Mouse (Mus musculus) hindbrain, embryonic 11.5 days (tissue): ENCODE measurements around the gene Spag7. TPM values are rescaled to one million over a fixed set of nuclear protein-coding genes. Genes with fewer than 3 reads are reported as not detected.
A peak's percentile ranks its signal among the peaks of the same experiment; 100 is the strongest.

Experiments
- ATAC-seq: fragments of 200-750 bp; cut with Nextera tagmentation; 2 replicates; pipeline ENCODE4 v1.8.0; 2017; ENCODE audit warnings: mild to moderate bottlenecking, moderate TSS enrichment, moderate library complexity; ENCODE audit not compliant: low FRiP score
- DNase-seq: peaks from one replicate; pipeline ENCODE4 v3.0.0-alpha.2; 2015; ENCODE audit warnings: low spot score
- H3K27ac ChIP-seq: fragments of 300-500 bp; sonication (generic); 2 replicates; pipeline ENCODE4 v1.5.1; 2014; ENCODE audit warnings: mild to moderate bottlenecking, low read depth, low read length
- H3K27me3 ChIP-seq: fragments of 300-500 bp; sonication (generic); 2 replicates; pipeline ENCODE4 v1.6.1; 2014; ENCODE audit warnings: mild to moderate bottlenecking, low read length, moderate library complexity, mixed read lengths; ENCODE audit not compliant: control insufficient read depth, insufficient read depth
- H3K36me3 ChIP-seq: fragments of 300-500 bp; sonication (generic); 2 replicates; pipeline ENCODE4 v1.6.1; 2014; ENCODE audit warnings: mild to moderate bottlenecking, low read length, moderate library complexity, mixed read lengths; ENCODE audit not compliant: control insufficient read depth, insufficient read depth
- H3K4me1 ChIP-seq: fragments of 300-500 bp; sonication (generic); replicated peaks from 2 replicates; pipeline ENCODE4 v1.6.1; 2014; ENCODE audit warnings: low read length, mixed read lengths; ENCODE audit not compliant: control insufficient read depth, insufficient read depth
- H3K4me2 ChIP-seq: fragments of 300-500 bp; sonication (generic); replicated peaks from 2 replicates; pipeline ENCODE4 v1.6.1; 2014; ENCODE audit warnings: mild to moderate bottlenecking, low read depth, low read length
- H3K4me3 ChIP-seq: fragments of 300-500 bp; sonication (generic); 2 replicates; pipeline ENCODE4 v1.5.1; 2014; ENCODE audit warnings: low read depth, low read length
- H3K9ac ChIP-seq: fragments of 300-500 bp; sonication (generic); 2 replicates; pipeline ENCODE4 v1.6.1; 2014; ENCODE audit warnings: low read depth, low read length
- H3K9me3 ChIP-seq: fragments of 300-500 bp; sonication (generic); 2 replicates; pipeline ENCODE4 v1.6.1; 2016; ENCODE audit warnings: low read length; ENCODE audit not compliant: control insufficient read depth
- WGBS: fragments of 180-500 bp; shearing (Covaris S2); extraction: QIAGEN DNeasy Blood & Tissue Kit; methylation state at CpG from one replicate; pipeline ENCODE4 v1.1.7; 2014; 5-methylcytosine and 5-hydroxymethylcytosine counted together
- polyA plus RNA-seq: library from polyadenylated mRNA; unstranded; fragments of >200 nt; fragmentation: Nextera tagmentation; extraction: Ambion mirVana; gene quantifications from 2 replicates; pipeline ENCODE4 v1.2.1, GENCODE M21; 2014

The Spag7 gene
- polyA plus RNA-seq, 1 experiment from 2014 or later, result 176 TPM

DNA sequence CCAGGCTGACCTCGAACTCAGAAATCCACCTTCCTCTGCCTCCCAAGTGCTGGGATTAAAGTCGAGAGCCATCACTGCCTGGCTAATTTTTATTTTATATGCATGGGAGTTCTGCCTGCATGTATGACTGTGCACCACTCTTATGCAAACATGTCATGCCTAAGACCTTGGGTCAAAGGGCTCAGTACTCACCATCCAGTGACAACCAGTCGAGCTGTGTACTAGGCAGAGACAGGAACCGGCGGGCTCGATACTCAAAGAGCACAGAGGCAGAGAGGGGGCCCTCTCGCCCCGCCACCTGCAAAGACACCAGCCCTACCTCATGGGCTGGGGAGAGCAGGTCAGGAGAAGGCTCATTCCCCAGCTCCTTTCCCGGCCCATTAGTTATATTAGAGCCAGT lies 8.9 kb upstream of the Spag7 start:
- DNase-seq, result no peak
- 77% methylated on average over 9 of the region's 9 CpGs for WGBS

DNA sequence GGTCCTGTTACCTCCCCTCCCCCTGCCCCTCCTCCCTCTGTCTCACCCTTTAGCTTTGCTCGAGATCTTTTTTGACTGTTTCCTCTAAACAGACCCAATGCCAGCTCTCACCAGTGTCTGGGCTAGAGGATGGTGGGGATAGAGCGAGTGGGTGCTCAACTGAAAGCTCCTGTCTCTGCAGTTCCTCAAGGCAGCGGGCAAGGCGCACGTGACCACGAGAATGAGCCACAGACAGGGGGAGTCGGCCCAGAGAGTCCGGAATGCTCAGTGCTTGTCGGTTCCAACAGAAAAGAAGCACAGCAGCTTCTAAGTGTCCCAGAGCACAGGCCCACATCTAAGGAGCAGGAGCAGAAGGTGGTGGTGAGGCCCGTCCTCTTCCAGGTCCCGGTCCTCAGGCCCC lies 5.3 kb upstream of the Spag7 start:
- no peak for ATAC-seq
- peaks cover 5% of the 10 kb centered on the region; the same call in 1 of the 2 replicates for H3K4me1 ChIP-seq
- DNase-seq, result no peak
- H3K4me3 ChIP-seq, result no peak overlapping the region
- H3K4me2 ChIP-seq, result no peak overlapping the region
- H3K27ac ChIP-seq, result no peak overlapping the region
- H3K27me3 ChIP-seq, result no peaks in the 10 kb centered on the region
- 68% methylated on average over 11 of the region's 11 CpGs for WGBS
- no peak overlapping the region for H3K9ac ChIP-seq
- no peaks in the 10 kb centered on the region for H3K9me3 ChIP-seq
- H3K36me3 ChIP-seq, result no peaks in the 10 kb centered on the region

More for the DNA sequence above, 8.9 kb upstream of the Spag7 start:
- Histone ChIP-seq H3K4me1 (peaks cover 5% of the 10 kb centered on the region; the same call in 1 of the 2 replicates), H3K36me3 (no peaks in the 10 kb centered on the region), H3K4me3 (no peak overlapping the region), H3K27me3 (no peaks in the 10 kb centered on the region), H3K9ac (no peak overlapping the region), H3K9me3 (no peaks in the 10 kb centered on the region), H3K4me2 (no peak overlapping the region), H3K27ac (no peak overlapping the region)
- ATAC-seq, result no peak

DNA sequence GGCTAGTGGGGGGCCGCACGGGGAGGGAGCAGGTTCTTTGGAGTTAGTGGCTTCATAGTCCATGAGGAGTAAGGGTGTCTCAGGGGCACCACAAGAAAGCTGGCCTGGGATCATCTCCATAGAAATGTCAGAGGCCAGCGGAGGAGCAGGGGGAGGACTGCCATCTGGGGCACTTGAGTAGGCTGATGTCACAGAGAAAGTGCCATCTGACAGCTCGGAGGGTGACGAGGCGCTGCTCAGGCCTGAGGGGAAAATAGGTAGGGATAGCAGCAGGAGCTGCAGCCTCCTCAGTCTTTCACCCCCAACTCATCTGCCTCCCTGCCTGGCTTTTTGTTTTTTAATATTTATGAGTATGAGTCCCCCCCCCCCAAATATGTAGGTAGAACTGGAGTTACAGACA lies 4.8 kb upstream of the Spag7 start:
- Histone ChIP-seq H3K9ac (no peak overlapping the region), H3K27ac (no peak overlapping the region), H3K4me3 (no peak overlapping the region)

DNA sequence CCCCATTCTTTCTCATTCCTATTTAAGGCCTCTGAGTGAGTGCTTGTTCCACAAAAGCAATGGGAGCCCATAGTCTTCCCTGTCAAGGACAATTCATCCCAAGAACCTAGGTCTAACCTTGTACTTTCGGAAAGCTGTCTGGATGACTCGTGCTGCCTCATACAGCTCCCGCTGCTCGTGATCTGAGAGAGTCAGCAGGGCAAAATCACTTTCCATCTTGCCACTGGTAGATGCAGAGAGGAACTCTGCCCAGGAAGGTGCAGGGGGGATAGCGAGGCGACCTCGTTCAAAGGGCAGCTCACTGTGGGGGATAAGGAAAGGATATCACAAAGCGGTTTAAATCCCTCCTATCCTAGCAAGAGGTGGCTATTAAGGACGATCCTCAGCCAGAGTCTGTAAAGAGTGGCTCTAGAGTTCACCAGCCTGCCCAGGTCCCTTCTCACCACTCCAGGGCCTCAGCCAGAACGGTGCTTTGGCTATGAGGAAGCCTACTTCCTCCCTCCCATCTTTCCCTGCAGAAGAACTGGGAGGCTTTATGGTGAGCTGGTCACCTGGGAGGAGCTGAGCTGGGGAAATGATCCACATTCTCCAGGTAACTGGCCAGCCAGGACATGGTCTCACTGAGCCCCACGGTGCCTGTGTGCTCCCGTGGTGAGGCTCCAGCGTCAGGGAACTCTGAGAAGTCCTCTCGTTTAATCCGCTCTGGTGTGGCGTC lies 2.3 kb upstream of the Spag7 start:
- 83% methylated on average over 16 of the region's 16 CpGs for WGBS
- no peak for ATAC-seq
- H3K9ac ChIP-seq, result no peak overlapping the region; the same call in 1 of the 2 replicates
- H3K4me1 ChIP-seq, result peaks cover 5% of the 10 kb centered on the region; the same call in 1 of the 2 replicates
- H3K36me3 ChIP-seq, result no peaks in the 10 kb centered on the region
- H3K4me2 ChIP-seq, result no peak overlapping the region
- H3K27me3 ChIP-seq, result no peaks in the 10 kb centered on the region
- no peak for DNase-seq
- no peak overlapping the region for H3K27ac ChIP-seq
- H3K9me3 ChIP-seq, result no peaks in the 10 kb centered on the region
- no peak overlapping the region for H3K4me3 ChIP-seq

More for the DNA sequence above, 4.8 kb upstream of the Spag7 start:
- DNase-seq (no peak), ATAC-seq (no peak)
- no peak overlapping the region for H3K4me2 ChIP-seq
- 54% methylated on average over 6 of the region's 6 CpGs for WGBS
- no peaks in the 10 kb centered on the region for H3K9me3 ChIP-seq
- no peaks in the 10 kb centered on the region for H3K27me3 ChIP-seq
- H3K36me3 ChIP-seq, result no peaks in the 10 kb centered on the region
- peaks cover 5% of the 10 kb centered on the region; the same call in 1 of the 2 replicates for H3K4me1 ChIP-seq

DNA sequence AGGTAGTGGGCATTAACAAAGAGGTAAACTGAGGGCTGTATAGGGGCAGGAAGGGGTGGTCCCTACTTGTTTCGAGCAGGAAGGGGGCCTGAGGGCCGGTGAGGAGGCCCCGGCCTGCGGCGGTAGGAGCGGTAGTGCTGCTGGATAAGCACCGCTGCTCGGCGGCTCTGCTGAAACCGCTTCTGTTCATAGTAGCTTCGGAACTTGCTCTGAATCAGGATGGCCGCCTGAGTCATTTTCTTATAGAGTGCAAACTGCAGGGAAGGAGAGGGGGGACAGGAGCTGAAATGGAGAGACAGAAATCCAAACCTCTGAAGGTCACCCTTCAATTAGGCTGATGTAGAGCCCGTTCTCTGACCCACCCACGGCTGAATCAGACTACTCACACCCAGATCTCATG lies 1.3 kb upstream of the Spag7 start:
- Histone ChIP-seq H3K4me2 (peak overlapping the region; percentile 48), H3K9me3 (no peaks in the 10 kb centered on the region), H3K4me1 (peaks cover 5% of the 10 kb centered on the region; the same call in 1 of the 2 replicates), H3K9ac (peak overlapping the region; percentile 55), H3K27me3 (no peaks in the 10 kb centered on the region), H3K27ac (peak overlapping the region; percentile 75), H3K4me3 (peak overlapping the region; percentile 40), H3K36me3 (no peaks in the 10 kb centered on the region)
- no peak for DNase-seq
- no peak for ATAC-seq
- WGBS, result 33% methylated on average over 14 of the region's 14 CpGs

DNA sequence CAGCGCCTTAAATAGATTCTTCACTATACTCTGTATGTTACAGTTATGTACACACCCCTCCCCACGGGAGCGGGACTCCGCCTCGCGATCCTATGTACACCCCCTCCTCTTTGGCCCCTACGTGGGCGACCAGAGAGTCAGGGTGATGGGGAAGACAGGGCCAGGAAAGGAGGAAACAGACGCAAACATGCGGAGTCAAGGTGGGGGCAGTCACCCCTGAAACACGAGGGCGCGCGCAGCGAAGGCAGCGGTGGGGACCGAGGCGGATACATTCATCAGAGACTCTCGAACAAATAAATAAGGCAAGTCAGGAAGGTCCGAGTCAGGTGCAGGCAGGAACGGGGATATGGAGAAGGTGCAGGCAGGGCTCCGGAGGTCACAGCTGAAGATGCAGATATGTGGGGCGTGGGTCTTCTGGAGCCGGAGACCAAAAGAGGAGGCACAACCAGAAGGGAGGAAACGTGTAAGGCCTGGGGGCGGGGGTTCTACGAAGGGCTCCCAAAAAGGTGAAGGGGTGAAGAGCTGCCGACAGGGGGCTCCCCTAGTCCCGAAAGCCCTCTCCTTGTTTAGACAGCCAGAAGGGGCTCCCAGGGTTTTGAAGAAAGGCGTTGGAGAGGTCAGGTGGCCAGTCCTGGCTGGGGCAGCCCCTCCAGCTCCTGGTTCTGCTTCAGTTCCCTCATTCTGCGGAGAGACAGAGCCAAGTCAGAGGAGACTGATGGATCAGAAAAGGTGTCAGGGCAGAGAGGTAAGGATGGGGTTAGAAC lies 548 bp upstream of the Spag7 start:
- Histone ChIP-seq H3K4me3 (peak overlapping the region; percentile 40), H3K9me3 (no peaks in the 10 kb centered on the region), H3K9ac (peak overlapping the region; percentile 55), H3K27ac (peak overlapping the region; percentile 75), H3K4me2 (peak overlapping the region; percentile 48), H3K36me3 (no peaks in the 10 kb centered on the region), H3K27me3 (no peaks in the 10 kb centered on the region), H3K4me1 (peaks cover 5% of the 10 kb centered on the region; the same call in 1 of the 2 replicates)
- DNase-seq, result peak; percentile 84
- under 1% methylated on average over 31 of the region's 31 CpGs for WGBS
- ATAC-seq, result peak; percentile 61

DNA sequence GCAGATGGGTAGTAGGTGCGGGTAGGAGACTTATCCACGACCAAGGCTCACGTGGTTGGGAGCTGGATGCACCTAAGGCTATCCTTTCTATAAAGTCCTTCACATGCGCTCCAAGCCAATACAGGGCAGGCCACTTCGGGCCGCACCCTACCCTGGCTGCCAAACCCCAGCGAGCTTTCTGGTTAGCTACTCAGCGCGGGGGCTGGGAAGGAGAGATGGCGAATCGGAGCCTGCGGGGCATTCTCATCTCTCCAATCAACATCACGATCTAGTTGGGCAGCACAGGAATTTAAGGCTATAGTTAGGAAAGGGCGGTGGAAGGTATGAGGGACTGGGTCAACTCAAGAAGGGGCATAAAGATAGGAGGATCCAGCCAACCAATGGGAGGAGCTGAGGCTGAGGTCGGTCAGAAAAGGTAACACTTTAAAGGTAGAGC lies 863 bp downstream of the Spag7 start:
- peak overlapping the region; percentile 48 for H3K4me2 ChIP-seq
- WGBS, result 2% methylated on average over 15 of the region's 15 CpGs
- H3K4me3 ChIP-seq, result peak overlapping the region; percentile 40
- H3K4me1 ChIP-seq, result peaks cover 3% of the 10 kb centered on the region; the same call in 1 of the 2 replicates
- H3K9me3 ChIP-seq, result no peaks in the 10 kb centered on the region
- peaks cover 4% of the 10 kb centered on the region for H3K36me3 ChIP-seq
- H3K27me3 ChIP-seq, result no peaks in the 10 kb centered on the region
- no peak for DNase-seq
- ATAC-seq, result peak; percentile 55; the same call in 1 of the 2 replicates
- H3K9ac ChIP-seq, result peak overlapping the region; percentile 55
- peak overlapping the region; percentile 80 for H3K27ac ChIP-seq

DNA sequence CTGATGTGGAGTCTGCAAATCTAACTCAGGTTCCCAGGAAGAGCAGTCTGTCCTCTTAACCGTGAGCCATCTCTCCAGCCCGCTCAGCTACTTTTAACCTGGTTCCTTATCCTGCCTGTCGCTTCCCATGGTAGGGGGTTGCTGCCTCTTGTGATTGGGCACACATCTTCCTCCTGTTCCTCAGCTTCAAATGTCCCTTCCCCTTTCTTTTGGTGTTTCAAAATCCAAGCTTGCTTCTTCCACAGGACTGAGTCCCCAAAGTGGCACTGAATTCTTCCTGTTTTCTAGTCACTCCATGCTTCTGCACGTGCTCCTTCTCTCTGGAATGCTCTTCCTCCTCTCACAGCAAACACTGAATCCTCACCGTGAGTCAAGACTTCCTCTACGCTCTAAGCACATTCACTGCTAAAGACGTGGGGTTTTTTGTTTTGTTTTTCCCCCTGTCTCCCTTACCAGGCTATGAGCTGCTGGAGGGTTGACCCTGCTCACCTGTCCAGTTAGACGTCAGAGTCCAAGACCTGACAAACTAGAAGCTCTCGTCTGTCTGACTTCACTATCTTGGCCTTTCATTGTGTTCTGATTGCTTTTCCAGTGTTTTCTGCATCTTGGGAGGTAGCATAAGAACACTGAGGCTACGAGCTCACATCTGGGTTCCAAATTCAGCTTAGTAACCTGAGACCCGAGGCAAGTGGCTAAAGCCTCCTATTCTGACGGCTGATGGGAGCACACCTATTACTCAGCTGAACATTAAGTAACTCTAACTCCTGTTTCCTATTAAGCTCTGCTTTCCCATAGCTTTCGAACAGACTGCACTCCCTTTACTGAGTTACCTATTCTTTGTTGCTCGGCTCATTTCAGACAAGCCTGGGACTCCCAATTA lies 1.7 kb downstream of the Spag7 start:
- DNase-seq (no peak), ATAC-seq (no peak)
- H3K4me3 ChIP-seq, result peak overlapping the region; percentile 40
- H3K4me1 ChIP-seq, result peaks cover 3% of the 10 kb centered on the region; the same call in 1 of the 2 replicates
- peak overlapping the region; percentile 48 for H3K4me2 ChIP-seq
- no peaks in the 10 kb centered on the region for H3K9me3 ChIP-seq
- peaks cover 4% of the 10 kb centered on the region for H3K36me3 ChIP-seq
- no peak overlapping the region for H3K27ac ChIP-seq
- 70% methylated on average over 14 of the region's 14 CpGs for WGBS
- H3K9ac ChIP-seq, result peak overlapping the region; percentile 55
- no peaks in the 10 kb centered on the region for H3K27me3 ChIP-seq
